Mouse (Mus musculus) layer of hippocampus, postnatal 14 days (tissue): Measurements from ENCODE around the gene Ppp2r5d. TPM values are rescaled to one million over a fixed set of nuclear protein-coding genes. Genes with fewer than 3 reads are reported as not detected.

Source experiments
- DNase-seq, 2 experiments: peaks; one replicate each; pipeline ENCODE4 v3.0.0; 2021 to 2022; ENCODE audit warnings: low spot score in 2 of 2, mixed read lengths in 1 of 2
- total RNA-seq, 2 experiments: library from RNA; stranded (reverse); gene quantifications; 2 replicates each; pipeline ENCODE4 v1.2.3; 2021

Gene Ppp2r5d
- total RNA-seq, 2 experiments from 2014 or later, result 88.1 to 92.2 TPM

DNA sequence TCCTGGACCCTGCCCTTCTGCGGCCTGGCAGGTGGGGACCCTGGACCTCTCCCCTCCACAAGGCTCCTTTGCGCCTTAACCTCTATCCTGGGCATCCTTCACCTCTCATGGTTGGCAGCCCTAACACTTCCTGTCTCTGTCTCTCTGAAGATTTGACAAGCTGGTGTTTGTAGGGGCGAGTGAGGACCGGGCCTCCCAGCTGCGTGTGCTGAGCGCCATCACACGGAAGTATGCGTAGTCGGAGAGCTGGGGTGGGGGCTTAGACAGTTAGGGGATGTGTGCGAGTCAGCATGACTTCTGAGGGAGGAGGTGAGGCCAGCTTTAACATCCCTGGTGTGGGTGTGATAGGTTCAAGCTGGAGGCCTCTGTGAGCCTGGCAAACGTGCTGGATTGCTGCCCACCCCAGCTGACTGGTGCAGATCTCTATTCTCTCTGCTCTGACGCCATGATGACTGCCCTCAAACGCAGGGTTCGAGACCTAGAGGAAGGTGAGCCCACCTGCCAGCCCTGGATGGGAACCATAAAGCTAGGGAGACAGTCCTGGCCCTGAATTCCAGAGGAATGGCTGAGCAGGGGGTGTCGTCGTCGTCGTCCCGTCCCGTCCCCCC lies 19.7 kb upstream of the Ppp2r5d start:
- no peak for DNase-seq

DNA sequence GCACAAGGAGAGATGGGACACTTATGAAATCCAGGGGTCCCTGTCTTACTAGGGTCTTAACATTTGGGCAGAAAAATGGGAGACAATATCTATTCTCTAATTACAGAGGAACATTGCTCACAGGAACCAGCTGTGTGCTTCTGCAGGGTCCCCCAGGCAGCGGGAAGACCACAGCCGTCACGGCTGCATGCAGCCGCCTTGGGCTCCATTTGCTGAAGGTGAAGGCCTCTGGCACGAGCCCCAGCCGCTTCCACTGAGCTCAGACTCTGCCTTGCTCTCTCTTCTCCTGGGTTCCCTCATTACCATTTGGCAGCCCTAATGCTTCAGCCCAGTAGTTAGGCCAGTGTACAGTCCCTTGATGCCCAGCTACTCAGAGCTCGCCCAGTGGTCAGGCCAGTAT lies 16.2 kb upstream of the Ppp2r5d start:
- DNase-seq, result no peak

DNA sequence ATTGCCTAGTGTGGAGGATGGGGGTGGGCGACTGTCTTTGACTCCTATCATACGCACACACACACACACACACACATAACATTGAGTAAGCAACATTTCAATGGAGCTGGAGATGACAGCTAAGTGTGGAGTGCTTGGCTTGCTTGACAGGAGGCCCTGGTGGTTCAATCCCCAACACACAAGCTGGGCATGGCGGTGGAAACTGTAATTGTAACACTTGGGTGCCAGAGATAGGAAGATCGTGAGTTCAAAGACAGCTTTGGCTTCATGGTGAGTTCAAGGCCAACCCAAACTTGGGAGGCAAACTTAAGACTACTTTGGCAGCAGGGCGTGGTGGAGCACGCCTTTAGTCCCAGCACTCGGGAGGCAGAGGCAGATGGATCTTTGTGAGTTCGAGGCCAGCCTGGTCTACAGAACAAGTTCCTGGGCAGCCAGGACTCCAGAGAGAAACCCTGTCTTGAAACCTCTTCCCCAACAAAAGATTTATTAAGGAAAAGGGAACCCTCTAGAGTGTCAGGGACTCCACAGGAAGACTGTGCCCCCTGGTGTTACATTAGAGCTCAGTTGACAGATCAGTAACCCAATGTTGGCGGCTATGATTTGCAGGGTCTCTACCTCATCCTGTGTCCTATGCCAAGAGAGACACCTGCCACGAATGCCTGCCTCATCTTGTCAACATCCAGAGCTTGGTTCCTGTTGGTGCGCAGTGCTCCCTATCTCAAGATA lies 10.0 kb upstream of the Ppp2r5d start:
- DNase-seq, result no peak

DNA sequence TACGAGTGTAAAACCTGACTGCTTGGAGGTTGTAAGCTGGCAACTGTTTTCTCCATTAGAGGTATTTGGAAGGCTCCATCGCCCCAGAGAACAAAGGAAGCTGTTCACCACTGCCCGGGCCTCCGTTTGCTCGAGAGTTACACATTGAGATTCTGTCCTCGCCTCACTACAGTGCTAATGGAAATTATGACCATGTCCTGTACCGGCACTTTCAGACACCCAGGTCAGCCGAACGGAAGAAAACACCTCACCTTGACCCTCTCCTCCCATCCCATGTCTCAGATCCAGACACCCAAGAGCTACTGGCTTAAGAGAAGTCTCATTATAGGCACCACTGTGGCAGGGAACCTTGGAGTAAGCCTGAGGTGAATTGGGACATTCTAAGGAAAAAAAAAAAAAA lies 8.9 kb upstream of the Ppp2r5d start:
- DNase-seq, result no peak

DNA sequence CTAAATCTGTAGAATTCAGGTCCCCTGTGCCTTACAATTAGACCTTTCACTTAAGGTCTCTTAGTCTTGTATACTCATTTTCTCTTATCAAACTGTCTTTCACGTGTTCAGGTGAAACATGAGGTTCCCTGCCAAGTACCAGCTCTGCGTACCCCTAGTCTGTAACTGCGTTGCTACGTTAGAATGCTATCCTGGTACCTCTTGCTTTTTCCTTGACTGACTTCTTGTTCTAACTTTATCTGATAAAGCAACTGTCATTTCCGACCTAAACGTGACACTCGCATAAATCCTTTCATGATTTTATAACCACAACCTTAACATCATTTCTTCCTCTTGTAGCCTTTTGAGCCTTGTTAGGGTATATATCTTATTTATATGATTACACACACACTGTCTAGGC lies 7.5 kb upstream of the Ppp2r5d start:
- no peak for DNase-seq

DNA sequence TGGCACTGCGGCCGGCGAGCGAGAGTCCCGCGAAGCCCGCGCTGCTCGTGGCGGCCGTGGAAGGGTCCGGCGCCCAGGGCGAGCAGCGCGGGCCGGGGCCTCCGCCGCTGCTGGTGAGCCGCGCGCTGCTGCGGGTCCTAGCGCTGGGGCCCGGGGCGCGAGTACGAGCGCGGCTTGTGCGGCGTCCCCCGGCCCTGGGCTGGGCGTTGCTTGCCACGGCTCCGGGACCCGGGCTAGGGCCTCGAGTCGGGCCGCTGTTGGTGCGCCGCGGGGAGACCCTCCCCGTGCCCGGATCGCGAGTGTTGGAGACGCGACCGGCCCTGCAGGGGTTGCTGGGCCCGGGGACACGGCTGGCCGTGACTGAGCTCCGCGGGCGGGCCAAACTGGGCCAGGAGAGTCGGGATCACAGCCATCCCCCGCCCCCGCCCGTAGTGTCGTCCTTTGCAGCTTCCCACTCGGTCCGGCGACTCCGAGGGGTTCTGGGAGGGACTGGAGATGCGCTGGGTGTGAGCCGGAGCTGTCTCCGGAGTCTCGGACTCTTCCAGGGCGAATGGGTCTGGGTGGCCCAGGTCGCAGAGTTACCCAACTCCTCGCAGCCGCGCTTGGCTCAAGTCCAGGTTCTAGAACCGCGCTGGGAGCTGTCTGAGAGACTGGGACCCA lies 6.8 kb upstream of the Ppp2r5d start:
- DNase-seq, result no peak

DNA sequence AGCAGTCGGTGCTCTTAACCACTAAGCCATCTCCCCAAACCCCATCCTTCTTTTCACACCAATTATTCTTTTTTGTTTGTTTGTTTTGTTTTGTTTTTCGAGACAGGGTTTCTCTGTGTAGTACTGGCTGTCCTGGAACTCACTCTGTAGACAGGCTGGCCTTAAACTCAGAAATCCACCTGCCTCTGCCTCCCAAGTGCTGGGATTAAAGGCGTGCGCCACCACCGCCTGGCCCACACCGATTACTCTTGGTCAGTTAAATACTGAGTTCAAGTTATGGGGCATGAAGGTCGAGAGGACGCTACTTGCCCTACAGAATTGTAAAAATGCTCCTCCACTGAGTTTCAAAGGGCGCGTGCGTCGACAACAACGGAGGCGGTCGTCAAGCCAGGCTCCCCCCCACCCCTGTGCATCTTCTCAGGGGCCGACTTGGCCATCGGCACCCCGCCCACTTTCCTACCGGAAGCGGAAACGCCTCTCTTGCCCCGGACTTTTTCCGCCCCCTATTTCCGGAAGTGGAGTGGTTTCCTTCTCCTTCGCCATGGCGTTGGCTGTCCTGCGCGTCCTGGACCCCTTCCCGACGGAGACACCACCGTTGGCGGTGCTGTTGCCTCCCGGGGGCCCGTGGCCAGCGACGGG lies 6.2 kb upstream of the Ppp2r5d start, which contains the start of gene Pex6:
Gene Pex6, plus strand, starts transcription at position 505 of the 639 bp plus-strand sequence.
- peak; percentile 88 to 95 for DNase-seq

DNA sequence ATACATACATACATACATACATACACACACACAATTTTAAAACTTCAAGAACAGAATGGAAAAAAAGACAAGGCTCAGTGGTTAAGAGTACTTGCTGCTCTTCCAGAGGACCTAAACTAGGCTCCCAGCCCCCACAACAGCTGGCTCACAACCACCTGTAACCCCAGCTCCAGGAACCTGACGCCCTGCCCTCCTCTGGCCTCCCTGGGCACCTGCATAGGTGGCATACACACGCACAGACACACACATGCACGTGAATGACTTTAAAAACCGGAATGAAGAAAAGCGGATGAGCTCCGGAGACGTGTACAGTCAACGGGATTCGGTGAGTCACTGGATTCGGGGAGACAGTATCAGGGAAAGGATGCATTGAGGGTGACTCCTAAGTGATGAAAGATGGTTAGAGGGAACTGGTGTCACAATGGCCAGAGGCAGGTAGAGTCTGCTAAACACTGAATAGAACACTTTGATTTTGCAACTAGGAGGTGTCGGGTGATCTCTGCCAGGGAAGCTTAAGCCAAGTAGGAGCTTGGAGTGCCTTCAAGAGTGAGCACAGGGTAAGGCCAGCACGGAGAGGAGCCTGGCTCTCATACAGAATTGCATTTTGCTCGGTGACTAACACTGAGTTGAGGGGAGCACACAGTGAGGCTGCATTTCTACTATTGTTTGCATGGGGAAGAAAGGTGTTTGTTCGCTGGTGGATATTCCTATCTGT lies 1.6 kb upstream of the Ppp2r5d start:
- no peak for DNase-seq

DNA sequence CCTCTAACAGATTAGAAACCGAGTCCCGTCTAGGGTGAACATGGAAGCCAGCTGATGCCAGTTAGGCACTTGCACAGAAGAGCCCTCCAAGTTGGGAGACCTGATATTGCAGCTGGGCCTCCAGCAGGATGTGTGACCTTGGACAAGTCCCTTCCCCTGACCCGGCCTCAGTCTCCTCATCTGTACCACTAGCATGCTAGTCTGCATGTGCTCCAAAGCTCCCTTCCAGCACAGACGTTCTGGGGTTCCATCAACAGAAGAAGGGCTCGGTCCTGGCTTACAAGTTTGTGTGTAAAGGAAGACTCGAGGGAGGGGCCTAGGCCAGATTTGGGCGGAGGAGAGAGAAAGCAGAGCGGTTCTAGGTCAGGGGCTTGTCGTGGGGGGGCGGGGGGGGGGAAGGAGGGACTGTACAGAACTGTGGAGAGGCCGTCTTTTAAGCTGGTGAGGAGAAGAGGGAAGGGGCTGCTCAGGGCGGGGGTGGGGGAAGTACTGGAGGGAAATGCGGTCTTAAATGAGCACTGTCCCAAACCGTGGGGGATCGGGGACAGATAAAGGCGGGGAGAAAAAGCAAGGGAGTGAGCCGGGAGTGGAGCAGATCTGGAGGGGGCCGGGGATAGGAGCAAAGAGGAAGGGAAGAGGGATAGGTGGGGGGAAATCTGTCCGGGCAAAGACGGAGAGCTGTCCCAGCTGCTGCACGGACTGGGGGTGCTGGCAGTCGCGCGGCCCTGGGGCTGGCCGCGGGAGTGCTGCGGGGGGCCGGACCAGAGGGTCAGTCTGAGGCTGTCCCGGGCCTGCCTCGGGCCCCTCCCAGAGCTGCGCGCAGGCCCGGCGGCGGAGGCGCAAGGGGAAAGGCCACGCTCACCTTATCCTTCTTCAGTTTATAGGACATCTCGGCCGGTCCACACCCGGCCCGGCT lies 682 bp downstream of the Ppp2r5d start:
- DNase-seq, result no peak

DNA sequence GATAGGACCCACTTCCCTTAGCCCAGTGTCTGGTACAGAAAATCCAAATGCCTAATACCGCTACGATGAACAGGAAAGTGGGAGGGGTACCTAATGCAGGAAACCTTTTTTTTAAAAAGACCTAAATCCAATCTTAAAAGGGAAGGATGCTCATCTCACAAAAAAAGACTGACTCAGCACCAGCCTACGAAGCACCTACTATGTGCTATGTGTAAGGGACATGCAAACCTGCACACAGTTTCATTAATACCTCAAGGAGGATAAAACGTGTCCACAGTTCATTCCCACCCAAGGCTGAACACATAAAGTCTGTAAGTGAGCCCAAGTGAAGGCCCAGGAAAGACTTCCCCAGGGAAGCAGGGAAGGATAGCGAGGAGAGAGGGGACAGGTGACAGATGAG lies 2.4 kb downstream of the Ppp2r5d start:
- DNase-seq, result no peak

DNA sequence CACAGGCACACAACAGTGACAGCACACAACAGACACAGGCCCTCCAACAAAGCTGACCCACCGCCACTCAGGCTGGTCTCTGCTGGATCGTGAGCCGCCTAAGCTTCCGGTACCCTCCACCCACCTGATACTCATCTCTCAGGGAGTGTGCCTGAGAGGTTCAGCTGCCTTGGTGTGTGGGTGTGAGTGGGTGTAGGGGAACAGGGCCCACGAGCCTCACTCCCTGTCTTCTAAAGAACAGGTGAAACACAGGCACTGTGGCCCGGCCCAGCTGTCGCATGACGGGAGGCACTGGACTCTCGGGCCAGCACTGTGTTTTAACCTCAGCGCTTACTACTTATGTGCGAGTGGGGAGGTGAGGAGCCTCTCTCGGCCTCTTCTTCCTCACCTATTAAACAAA lies 2.8 kb downstream of the Ppp2r5d start:
- no peak for DNase-seq

DNA sequence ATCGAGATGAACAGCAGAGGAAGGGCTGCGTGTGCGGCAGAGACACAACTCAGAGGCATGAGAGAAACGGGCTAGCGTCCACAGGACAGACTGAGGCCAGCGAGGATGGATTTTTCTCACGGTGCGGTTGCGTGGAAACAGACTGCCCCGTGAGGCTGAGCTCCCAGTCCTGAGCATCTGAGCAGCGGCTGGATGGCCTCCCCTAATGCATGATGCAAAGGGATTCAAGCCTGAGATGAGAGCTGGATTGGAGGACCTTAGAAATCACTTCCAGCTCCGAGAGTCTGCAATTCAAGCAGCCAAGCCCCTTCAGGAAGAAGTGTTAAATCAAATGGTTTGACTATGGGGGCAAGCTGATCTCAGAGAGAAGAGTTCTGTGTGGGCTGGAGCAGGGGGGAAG lies 3.4 kb downstream of the Ppp2r5d start:
- DNase-seq, result no peak

DNA sequence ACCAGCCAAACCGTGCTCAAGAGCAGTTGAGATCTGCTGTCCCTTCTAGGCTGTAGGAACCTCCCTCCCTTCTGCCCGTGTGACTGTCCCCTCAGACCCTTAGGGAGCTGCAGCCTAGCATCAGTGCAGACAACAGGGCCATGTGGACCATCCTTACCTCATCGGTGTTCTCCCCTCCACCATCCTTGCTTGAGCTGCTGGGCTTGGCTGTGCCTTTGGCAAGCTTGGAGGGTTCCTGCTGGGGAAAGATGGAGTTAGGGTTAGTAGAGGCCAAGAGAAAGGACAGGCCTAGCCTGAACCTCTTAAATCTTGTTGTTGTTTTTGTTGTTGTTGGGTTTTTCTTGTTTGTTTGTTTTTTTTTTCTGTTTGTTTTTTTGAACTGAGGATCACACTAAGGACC lies 5.0 kb downstream of the Ppp2r5d start:
- DNase-seq, result no peak

DNA sequence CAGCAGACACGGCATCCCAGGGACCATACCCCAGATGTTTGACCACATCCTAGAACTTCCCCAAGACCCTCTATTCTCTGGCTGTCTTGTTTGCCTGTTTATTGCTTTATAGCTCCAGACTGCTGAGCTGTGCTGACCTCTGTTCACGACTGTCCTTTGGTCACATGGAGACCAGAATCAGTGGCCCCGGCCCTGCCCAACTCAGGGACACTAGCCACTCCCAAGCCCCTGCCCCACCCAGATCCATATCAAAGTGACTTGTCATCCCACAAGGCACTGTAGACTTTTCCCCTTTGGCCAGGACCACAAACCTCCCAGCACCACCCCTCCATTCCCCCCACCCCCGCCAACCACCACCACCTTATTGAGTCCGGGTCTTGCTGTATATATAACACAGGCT lies 5.7 kb downstream of the Ppp2r5d start:
- DNase-seq, result no peak

DNA sequence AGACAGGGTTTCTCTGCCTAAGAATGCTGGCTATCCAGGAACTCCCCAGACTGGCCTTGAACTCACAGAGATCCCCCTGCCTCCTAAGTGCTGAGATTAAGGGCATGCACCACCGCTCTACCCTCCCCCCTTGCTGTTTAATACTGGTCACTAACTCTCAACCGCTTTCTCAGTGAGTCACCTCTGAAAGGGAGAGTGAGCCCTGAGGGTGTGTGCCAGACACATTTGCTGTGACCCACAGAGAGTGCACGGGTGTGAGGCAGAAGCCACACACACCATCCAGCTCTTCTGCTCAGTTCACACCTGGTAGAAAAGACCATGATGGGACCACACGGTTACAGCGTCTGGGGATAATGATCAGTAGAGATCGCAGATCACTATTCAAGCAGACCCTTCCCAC lies 6.4 kb downstream of the Ppp2r5d start:
- DNase-seq, result no peak

DNA sequence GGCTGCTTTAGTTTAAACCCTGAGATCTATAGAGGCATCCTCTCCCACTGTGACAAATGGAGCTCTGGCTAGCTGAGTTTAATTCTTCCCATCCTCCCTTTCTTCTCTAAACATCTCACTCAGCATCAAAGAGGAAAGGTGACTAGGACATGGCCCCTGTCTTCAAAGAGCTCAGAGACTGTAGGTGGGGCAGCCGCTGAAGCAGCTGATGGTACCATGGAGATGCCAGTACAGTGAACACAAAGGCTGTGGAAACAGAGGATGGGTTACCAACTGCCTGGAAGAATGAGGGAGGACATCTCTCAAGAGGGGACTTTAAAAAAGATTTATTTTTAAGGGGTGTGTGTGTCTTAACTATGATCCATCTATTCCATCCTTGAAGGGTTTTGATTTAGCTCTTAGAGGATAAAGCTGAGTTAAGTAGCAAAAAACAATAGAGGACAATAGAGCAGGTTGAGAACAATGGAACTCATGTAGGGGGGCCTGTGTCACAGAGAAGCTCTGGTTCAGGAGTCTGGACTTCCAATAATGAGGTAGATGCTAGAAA lies 10.3 kb downstream of the Ppp2r5d start:
- DNase-seq, result no peak

DNA sequence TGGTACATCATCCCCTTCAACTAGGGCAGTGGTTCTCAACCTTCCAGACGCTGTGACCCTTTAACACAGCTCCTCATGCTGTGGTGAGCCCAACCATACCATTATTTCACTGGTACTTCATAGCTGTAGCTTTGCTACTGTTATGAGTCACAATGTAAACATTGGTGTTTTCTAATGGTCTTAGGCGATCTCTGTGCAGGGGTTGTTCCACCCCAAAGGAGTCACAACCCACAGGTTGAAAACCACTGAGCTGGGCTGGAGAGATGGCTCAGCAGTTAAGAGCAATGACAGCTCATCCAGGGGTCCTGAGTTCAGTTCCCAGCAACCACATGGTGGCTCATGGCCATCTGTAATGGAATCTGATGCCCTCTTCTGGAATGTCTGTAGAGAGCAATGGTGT lies 13.5 kb downstream of the Ppp2r5d start:
- DNase-seq, result no peak

DNA sequence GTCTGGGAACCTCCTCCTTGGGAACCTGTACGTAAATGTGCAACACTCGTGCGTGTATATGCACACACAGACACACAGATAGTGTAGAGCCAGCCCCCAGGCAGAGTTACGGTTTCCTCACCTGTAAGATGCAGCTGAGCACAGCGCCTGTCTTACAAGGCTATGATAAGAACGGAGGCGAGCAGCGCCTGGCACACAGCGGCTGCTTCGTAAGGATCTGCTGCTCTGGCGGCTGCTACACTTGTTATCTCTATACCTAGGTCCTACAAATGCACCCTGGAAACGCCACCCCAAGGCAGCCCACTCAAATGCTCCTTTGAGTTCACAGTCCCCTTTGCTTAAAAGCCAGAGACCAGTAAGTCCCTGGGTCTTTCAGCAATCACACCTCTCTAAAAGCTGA lies 14.2 kb downstream of the Ppp2r5d start:
- no peak for DNase-seq

DNA sequence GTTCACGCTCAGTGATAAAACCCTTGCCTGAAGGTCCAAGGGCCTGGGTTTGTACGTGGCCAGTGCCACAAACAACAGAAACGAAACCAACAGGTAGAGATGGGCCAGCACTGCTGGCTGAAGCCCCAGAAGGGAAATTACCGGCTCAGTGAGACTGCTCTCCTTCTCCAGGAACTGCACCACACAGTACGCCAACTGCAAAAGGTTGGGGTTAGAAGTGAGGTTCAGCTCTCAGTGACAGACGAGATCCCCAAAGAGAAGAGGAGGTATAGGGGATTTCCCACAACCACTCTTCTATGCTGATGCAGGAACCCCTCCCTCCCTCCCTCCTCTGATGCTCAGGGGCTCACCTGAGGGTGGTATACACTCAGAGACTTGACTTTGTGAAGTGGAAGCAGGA lies 19.0 kb downstream of the Ppp2r5d start:
- no peak for DNase-seq
